Mouse (Mus musculus) limb, embryonic 13.5 days (tissue): ENCODE results near the gene Rrbp1. TPM values are rescaled to one million over a fixed set of nuclear protein-coding genes. Genes with fewer than 3 reads are reported as not detected.

Source experiments
- ATAC-seq: fragments of 200-750 bp; cut with Nextera tagmentation; 2 replicates; pipeline ENCODE4 v1.8.0; 2017; ENCODE audit warnings: low read depth, moderate number of reproducible peaks, moderate TSS enrichment; ENCODE audit not compliant: low FRiP score
- H3K27ac ChIP-seq: fragments of 300-500 bp; sonication (generic); 2 replicates; pipeline ENCODE4 v1.5.1; 2015; ENCODE audit warnings: inconsistent platforms, mild to moderate bottlenecking, moderate library complexity
- H3K27me3 ChIP-seq: fragments of 300-500 bp; sonication (generic); 2 replicates; pipeline ENCODE4 v1.6.1; 2015; ENCODE audit warnings: mild to moderate bottlenecking, inconsistent platforms
- H3K36me3 ChIP-seq: fragments of 300-500 bp; sonication (generic); 2 replicates; pipeline ENCODE4 v1.6.1; 2015; ENCODE audit warnings: inconsistent platforms, mild to moderate bottlenecking, moderate library complexity
- H3K4me1 ChIP-seq: fragments of 300-500 bp; sonication (generic); 2 replicates; pipeline ENCODE4 v1.6.1; 2015; ENCODE audit warnings: inconsistent platforms
- H3K4me2 ChIP-seq: fragments of 300-500 bp; sonication (generic); replicated peaks from 2 replicates; pipeline ENCODE4 v1.6.1; 2015; ENCODE audit warnings: inconsistent platforms, mild to moderate bottlenecking, moderate library complexity
- H3K4me3 ChIP-seq: fragments of 300-500 bp; sonication (generic); 2 replicates; pipeline ENCODE4 v1.5.1; 2015; ENCODE audit warnings: moderate library complexity, mild to moderate bottlenecking, inconsistent platforms
- H3K9ac ChIP-seq: fragments of 300-500 bp; sonication (generic); 2 replicates; pipeline ENCODE4 v1.6.1; 2015; ENCODE audit warnings: mild to moderate bottlenecking, inconsistent platforms
- H3K9me3 ChIP-seq: fragments of 300-500 bp; sonication (generic); 2 replicates; pipeline ENCODE4 v1.6.1; 2016; ENCODE audit warnings: inconsistent platforms
- WGBS: fragments of 180-500 bp; shearing (Covaris S2); methylation state at CpG from one replicate; pipeline ENCODE4 v1.1.7; 2015; 5-methylcytosine and 5-hydroxymethylcytosine counted together
- polyA plus RNA-seq: library from polyadenylated mRNA; unstranded; fragments of >200 nt; fragmentation: Nextera tagmentation; extraction: Ambion mirVana; gene quantifications from 2 replicates; pipeline ENCODE4 v1.2.1, GENCODE M21; 2015

Gene Rrbp1
- polyA plus RNA-seq, 1 experiment from 2014 or later: 133 TPM

DNA sequence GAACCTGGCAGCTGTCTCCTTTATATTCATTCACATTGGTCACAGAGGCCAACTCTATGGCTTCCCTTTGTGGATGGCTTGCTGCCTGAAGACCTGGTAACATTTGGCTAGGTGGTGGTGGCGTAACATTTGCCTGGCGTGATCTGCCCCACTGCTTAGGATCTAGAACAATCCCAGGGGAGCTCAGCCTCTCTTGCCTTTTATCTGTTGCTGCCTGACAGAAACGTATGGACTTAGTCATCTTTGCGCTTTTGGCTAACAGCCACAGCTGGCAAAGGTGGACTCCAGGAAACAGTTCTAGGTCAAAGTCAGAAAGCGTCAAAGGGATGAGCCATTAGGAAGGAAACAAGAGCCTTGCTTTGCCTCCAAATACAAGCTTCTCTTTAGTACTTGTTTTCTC, 106.2 kb downstream of the Rrbp1 start:
- Histone ChIP-seq H3K9ac (no peak overlapping the region), H3K27me3 (no peaks in the 10 kb centered on the region), H3K4me1 (peaks cover 5% of the 10 kb centered on the region; the same call in 1 of the 2 replicates), H3K36me3 (no peaks in the 10 kb centered on the region), H3K4me2 (no peak overlapping the region), H3K9me3 (no peaks in the 10 kb centered on the region), H3K27ac (no peak overlapping the region), H3K4me3 (no peak overlapping the region)
- no peak for ATAC-seq
- WGBS: 80% methylated on average over 5 of the region's 5 CpGs

DNA sequence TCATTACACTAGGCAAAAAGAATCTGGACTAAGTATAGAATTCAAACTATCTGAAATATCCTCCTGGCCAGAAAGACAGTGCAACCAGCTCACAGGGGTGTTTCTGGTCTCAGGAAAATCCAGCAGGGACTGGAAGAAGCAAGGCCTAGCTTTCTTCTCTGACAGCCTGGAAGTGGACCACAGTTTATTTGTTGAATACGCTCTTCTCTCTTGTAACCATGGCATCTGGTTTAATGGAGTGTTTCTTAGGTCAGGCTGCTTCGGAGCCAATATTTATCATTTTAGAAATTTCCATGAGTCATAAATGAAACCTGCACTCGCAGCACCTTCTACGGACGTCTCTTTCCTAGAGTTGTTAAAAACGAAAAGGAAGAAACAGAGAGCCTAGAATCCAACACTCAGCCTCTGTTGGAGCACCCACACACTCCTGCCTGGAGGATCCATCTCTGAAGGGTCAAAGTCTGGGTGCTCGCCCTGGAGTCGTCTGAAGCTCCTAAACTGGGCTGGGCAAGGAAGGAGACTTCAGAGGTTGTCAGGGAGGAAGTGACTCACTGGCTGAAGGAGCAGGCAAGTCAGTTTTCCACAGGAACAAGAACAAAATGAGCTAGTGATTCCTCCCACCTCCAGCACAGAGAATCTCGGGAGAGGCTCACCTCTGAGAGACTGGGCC, 107.6 kb downstream of the Rrbp1 start:
- 67% methylated on average over 9 of the region's 9 CpGs for WGBS
- Histone ChIP-seq H3K9me3 (no peaks in the 10 kb centered on the region), H3K4me2 (no peak overlapping the region), H3K9ac (no peak overlapping the region), H3K4me3 (no peak overlapping the region), H3K27me3 (no peaks in the 10 kb centered on the region), H3K27ac (no peak overlapping the region), H3K4me1 (peaks cover 5% of the 10 kb centered on the region; the same call in 1 of the 2 replicates), H3K36me3 (no peaks in the 10 kb centered on the region)
- ATAC-seq: no peak

DNA sequence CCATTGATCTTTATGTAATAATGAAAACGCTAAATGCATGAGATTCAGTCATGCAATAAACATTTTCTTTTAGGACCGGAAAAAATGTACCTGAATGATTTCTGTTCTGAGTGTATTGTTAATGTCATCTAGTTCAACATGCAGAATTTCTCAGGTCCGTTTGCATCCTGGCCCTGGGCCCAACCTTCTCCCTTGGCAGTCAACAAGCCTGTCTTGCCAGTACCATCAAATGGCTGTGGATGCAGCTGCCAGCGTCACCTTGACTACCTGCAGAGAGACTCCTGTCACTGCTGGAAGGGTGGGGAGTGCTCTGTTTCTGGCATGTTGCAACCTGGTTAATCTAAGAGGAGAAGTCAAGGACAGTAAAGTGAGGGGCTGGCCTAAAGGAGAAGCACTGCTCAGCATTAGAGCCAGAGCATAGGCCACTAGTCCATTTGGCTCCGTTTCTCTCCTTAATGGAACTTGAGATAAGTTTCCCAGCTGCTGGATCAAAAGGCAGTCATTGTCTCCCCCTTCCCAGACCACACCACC, 110.2 kb downstream of the Rrbp1 start:
- H3K4me1 ChIP-seq: peaks cover 5% of the 10 kb centered on the region; the same call in 1 of the 2 replicates
- H3K27me3 ChIP-seq: no peaks in the 10 kb centered on the region
- no peaks in the 10 kb centered on the region for H3K36me3 ChIP-seq
- H3K9me3 ChIP-seq: no peaks in the 10 kb centered on the region
- H3K9ac ChIP-seq: no peak overlapping the region
- H3K4me2 ChIP-seq: no peak overlapping the region
- no peak overlapping the region for H3K27ac ChIP-seq
- ATAC-seq: no peak
- no peak overlapping the region for H3K4me3 ChIP-seq
- WGBS: 71% methylated on average over 5 of the region's 5 CpGs

DNA sequence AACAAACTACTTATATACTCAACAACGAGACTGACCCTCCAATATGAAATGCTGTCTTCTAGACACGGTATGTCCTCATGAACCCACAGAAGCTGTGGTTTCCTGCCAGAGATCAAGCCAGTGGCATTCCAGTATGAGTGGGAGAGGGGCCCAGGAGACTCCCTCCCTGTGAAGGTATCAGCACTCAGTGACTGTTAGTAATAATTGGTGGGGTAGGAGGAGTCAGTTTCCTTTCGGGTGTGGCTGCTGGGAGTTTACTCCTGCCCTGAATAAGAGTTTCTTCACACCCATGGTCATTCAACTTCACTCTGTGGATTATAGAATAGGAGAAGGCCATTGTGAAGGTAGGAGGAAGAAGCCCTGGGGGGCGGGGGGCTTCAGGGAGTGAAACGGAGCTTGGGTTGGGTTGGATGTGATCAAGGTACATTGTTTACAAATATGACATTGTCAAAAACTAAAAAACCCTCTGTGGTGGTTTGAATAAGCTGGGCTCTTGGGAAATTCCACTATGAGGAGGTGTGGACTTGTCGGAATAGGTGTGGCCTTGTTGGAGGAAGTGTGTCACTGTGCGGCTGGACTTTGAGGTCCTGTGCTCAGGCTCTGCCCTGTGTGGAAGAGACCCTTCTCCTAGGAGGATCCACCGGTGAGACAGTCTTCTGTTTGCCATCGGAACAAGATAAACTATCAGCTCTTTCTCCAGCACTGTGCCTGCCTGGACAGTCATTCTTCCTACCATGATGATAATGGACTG, 111.4 kb downstream of the Rrbp1 start:
- 88% methylated on average over 9 of the region's 9 CpGs for WGBS

More for the DNA sequence above, 111.4 kb downstream of the Rrbp1 start:
- no peak overlapping the region for H3K4me2 ChIP-seq
- H3K9ac ChIP-seq: no peak overlapping the region
- no peaks in the 10 kb centered on the region for H3K27me3 ChIP-seq
- H3K27ac ChIP-seq: no peak overlapping the region
- peaks cover 5% of the 10 kb centered on the region; the same call in 1 of the 2 replicates for H3K4me1 ChIP-seq
- H3K4me3 ChIP-seq: no peak overlapping the region
- no peaks in the 10 kb centered on the region for H3K36me3 ChIP-seq
- no peak for ATAC-seq
- no peaks in the 10 kb centered on the region for H3K9me3 ChIP-seq

Other genes with a start within 250 kb of the Rrbp1 start
- 2.4 and 2.6 TPM in 2 replicates for gene Bfsp1, start 148.1 kb downstream of the Rrbp1 start, polyA plus RNA-seq
- gene Dstn, start 95.9 kb downstream of the Rrbp1 start, polyA plus RNA-seq: 339 and 342 TPM in 2 replicates
- gene Banf2, start 21.8 kb upstream of the Rrbp1 start, polyA plus RNA-seq: not detected in 2 replicates